Mouse (Mus musculus): ENCODE measurements around the gene Prickle3. TPM values are rescaled to one million over a fixed set of nuclear protein-coding genes. Genes with fewer than 3 reads are reported as not detected.

Gene Prickle3
- 0.89 and 1.4 TPM in 2 replicates for polyA plus RNA-seq (2014; fragmentation: Nextera tagmentation; extraction: Ambion mirVana)

DNA sequence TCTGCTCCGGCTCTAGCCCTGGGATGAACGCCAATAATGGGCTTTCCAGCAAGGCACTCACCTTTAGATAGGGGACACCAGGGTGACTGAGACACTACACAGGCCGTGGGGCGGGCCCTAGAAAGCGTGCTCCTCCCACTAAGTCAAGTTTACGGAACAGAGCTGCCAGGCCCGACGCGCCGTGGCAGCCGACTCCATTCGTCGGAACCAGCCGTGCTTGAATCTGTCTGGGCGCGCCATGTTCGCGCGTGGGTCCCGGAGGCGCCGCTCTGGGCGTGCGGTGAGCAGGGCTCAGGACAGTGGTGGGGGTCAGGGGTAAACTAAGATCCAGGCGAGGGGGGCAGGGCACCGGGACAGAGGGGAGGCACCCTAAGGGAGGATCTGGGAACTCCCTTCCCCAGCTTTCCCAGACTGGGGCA lies at the start of gene Prickle3:
Prickle3 (plus strand) TSS at position 40 of the 419 bp plus-strand sequence.
- H3K4me3 ChIP-seq (replicated peaks; ENCODE audit: low read depth, low read length): 0 out of 2 replicates have a peak within 1 kb of the TSS, but pooled peaks have one; percentile 7
- 0 out of 2 replicates have a peak, but pooled peaks cover under 1% of the 10 kb centered on the region for H3K36me3 ChIP-seq (ENCODE audit: control insufficient read depth, insufficient read depth, low read length)
- no peaks in the 10 kb centered on the region for H3K27me3 ChIP-seq (ENCODE audit: control insufficient read depth, insufficient read depth, low read length)
- H3K9me3 ChIP-seq (ENCODE audit: control insufficient read depth, low read length): no peaks in the 10 kb centered on the region
- no peak within 1 kb of the TSS for H3K27ac ChIP-seq (replicated peaks; ENCODE audit: low read depth, low read length)
- 15% methylated on average over 26 of the region's 26 CpGs for WGBS
- H3K4me2 ChIP-seq (ENCODE audit: low read length): peak within 1 kb of the TSS; percentile 40
- DNase-seq: no peak
- H3K9ac ChIP-seq (replicated peaks; ENCODE audit: low read length): no peak within 1 kb of the TSS
- H3K4me1 ChIP-seq (ENCODE audit: control insufficient read depth, insufficient read depth, low read length): 0 out of 2 replicates have a peak, but pooled peaks cover 4% of the 10 kb centered on the region
- ATAC-seq (ENCODE audit: low FRiP score, low TSS enrichment): no peak

DNA sequence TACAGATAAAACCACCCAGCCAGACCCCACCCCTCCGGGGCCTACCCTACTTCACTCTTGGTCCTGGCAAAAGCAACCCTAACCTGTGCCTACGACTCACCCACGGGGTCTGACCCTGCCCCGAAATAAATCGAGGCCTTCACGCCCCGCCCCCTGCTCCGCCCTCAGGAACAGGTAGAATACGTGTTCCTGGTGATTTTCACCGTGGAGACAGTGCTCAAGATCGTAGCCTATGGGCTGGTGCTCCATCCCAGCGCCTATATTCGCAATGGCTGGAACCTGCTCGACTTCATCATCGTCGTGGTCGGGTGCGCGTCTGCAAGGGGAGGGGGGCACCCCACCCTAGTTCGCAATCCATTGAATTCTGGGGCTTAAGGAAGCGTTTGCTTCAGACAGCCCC lies 47.0 kb upstream of the Prickle3 start:
- 19% methylated on average over 21 of the region's 21 CpGs for WGBS
- Histone ChIP-seq H3K4me2 (ENCODE audit: low read length) (peak overlapping the region; percentile 62), H3K4me1 (ENCODE audit: control insufficient read depth, insufficient read depth, low read length) (no peaks in the 10 kb centered on the region), H3K4me3 (replicated peaks; ENCODE audit: low read depth, low read length) (peak overlapping the region; percentile 38), H3K36me3 (ENCODE audit: control insufficient read depth, insufficient read depth, low read length) (no peaks in the 10 kb centered on the region), H3K27ac (replicated peaks; ENCODE audit: low read depth, low read length) (no peak overlapping the region), H3K9me3 (ENCODE audit: control insufficient read depth, low read length) (no peaks in the 10 kb centered on the region), H3K9ac (replicated peaks; ENCODE audit: low read length) (peak overlapping the region; percentile 61), H3K27me3 (ENCODE audit: control insufficient read depth, insufficient read depth, low read length) (no peaks in the 10 kb centered on the region)
- DNase-seq: peak; percentile 32
- ATAC-seq (ENCODE audit: low FRiP score, low TSS enrichment): no peak

DNA sequence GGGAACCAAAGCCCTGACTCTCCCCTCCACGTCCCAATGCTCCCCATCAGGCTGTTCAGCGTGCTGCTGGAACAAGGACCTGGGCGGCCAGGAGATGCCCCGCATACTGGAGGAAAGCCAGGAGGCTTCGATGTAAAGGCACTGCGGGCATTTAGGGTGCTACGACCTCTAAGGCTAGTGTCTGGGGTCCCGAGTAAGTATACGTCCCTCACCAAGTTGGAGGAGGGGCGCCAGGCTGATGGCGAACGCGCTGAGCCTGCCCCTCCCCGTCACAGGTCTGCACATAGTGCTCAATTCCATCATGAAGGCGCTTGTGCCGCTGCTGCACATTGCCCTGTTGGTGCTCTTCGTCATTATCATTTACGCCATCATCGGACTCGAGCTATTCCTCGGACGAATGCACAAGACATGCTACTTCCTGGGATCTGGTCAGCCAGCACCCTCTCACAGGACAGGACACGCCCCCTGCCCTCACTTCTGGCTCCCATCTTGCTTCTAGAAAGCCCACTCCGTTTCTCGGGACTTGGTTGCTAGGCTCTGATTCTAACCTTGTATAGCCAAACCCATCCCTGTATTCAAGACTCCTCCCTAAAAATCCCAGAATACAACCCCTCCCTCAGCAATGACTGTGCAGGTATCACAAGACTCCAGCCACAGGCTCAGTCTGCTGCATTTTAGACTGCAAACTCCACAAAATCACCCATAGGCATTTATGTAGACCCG lies 46.4 kb upstream of the Prickle3 start:
- Histone ChIP-seq H3K4me1 (ENCODE audit: control insufficient read depth, insufficient read depth, low read length) (no peaks in the 10 kb centered on the region), H3K9me3 (ENCODE audit: control insufficient read depth, low read length) (no peaks in the 10 kb centered on the region), H3K9ac (replicated peaks; ENCODE audit: low read length) (peak overlapping the region; percentile 61), H3K4me2 (ENCODE audit: low read length) (peak overlapping the region; percentile 62), H3K27me3 (ENCODE audit: control insufficient read depth, insufficient read depth, low read length) (no peaks in the 10 kb centered on the region), H3K27ac (replicated peaks; ENCODE audit: low read depth, low read length) (no peak overlapping the region), H3K36me3 (ENCODE audit: control insufficient read depth, insufficient read depth, low read length) (no peaks in the 10 kb centered on the region), H3K4me3 (replicated peaks; ENCODE audit: low read depth, low read length) (peak overlapping the region; percentile 38)
- WGBS: 21% methylated on average over 26 of the region's 26 CpGs
- peak; percentile 55 for DNase-seq
- ATAC-seq (ENCODE audit: low FRiP score, low TSS enrichment): peak; percentile 24

DNA sequence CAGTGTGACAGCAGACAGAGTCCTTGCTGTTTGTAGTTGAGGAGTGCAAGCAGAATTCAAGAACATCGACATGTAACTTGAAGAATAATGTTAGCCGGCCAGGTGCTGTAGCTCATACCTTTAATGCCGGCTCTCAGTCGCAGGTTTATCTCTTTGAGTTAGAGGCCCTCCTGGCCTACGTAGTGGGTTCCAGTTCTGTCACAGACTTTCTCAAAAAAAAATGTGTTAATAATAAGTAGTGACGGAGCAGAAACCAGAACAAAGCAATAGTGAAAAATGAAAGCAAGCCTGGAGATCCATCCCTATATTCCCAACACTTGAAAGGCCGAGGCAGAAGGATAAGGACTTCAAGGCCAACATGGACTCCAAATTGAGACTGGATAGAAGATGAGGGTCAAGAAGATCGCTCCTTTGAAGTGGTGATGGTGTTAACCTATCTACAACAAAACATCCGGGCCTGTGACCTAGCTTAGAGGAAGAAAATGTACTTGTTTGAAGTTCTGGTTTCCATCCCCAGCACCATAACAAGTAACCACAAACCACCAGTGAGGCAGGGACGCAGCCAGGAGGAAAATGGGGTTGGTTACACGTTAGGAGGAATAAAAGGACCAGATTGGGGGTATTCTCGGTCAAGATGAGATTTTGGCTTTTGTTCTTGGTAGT lies 39.0 kb upstream of the Prickle3 start:
- H3K4me2 ChIP-seq (ENCODE audit: low read length): no peak overlapping the region
- ATAC-seq (ENCODE audit: low FRiP score, low TSS enrichment) (no peak), DNase-seq (no peak)
- H3K27ac ChIP-seq (replicated peaks; ENCODE audit: low read depth, low read length): no peak overlapping the region
- H3K9ac ChIP-seq (replicated peaks; ENCODE audit: low read length): no peak overlapping the region
- no peaks in the 10 kb centered on the region for H3K36me3 ChIP-seq (ENCODE audit: control insufficient read depth, insufficient read depth, low read length)
- 81% methylated on average over 12 of the region's 12 CpGs for WGBS
- H3K9me3 ChIP-seq (ENCODE audit: control insufficient read depth, low read length): no peaks in the 10 kb centered on the region
- H3K4me1 ChIP-seq (ENCODE audit: control insufficient read depth, insufficient read depth, low read length): no peaks in the 10 kb centered on the region
- no peaks in the 10 kb centered on the region for H3K27me3 ChIP-seq (ENCODE audit: control insufficient read depth, insufficient read depth, low read length)
- H3K4me3 ChIP-seq (replicated peaks; ENCODE audit: low read depth, low read length): no peak overlapping the region

DNA sequence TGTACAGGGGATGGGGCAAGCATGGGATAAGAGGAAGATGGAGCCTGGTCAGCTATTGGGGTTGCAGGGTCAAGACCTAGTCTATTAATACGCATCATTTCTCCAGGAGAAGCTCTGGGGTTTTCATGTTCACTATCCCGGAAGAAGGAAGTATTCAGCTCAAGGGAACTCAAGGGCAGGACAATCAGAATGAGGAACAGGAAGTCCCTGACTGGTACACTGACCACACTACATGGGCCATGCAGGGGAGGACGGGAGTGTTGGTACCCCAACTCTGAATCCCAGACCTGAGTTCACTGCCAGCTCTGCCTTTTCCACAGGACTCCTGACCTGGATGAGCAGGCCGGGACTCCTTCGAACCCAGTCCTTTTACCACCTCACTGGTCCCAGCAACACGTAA lies 24.5 kb upstream of the Prickle3 start:
- Histone ChIP-seq H3K9me3 (ENCODE audit: control insufficient read depth, low read length) (no peaks in the 10 kb centered on the region), H3K4me2 (ENCODE audit: low read length) (no peak overlapping the region), H3K27me3 (ENCODE audit: control insufficient read depth, insufficient read depth, low read length) (no peaks in the 10 kb centered on the region), H3K9ac (replicated peaks; ENCODE audit: low read length) (no peak overlapping the region), H3K4me1 (ENCODE audit: control insufficient read depth, insufficient read depth, low read length) (no peaks in the 10 kb centered on the region), H3K4me3 (replicated peaks; ENCODE audit: low read depth, low read length) (no peak overlapping the region), H3K36me3 (ENCODE audit: control insufficient read depth, insufficient read depth, low read length) (no peaks in the 10 kb centered on the region), H3K27ac (replicated peaks; ENCODE audit: low read depth, low read length) (no peak overlapping the region)
- 84% methylated on average over 6 of the region's 6 CpGs for WGBS
- ATAC-seq (ENCODE audit: low FRiP score, low TSS enrichment) (no peak), DNase-seq (no peak)

DNA sequence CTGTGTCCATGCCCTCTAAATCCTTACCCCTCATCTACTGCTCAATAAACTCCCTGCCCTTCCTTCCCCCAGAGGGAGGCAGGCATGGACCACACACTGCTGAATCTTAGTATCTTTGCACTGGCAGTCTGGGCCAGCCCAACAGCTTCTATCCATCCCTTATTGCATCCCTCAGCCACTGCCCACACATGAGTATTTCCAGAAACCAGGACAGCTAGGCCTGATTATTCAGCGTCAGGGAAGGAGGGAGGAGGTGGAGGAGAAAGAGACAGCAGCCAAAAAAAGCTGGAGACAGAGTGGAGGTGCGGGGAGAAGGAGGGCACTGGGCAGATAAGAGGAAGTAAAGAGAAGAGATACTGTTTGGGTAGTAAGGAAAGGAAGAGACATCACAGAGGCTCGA lies 22.0 kb upstream of the Prickle3 start:
- no peaks in the 10 kb centered on the region for H3K27me3 ChIP-seq (ENCODE audit: control insufficient read depth, insufficient read depth, low read length)
- H3K4me1 ChIP-seq (ENCODE audit: control insufficient read depth, insufficient read depth, low read length): no peaks in the 10 kb centered on the region
- H3K9ac ChIP-seq (replicated peaks; ENCODE audit: low read length): no peak overlapping the region
- H3K9me3 ChIP-seq (ENCODE audit: control insufficient read depth, low read length): no peaks in the 10 kb centered on the region
- H3K4me2 ChIP-seq (ENCODE audit: low read length): no peak overlapping the region
- DNase-seq (no peak), ATAC-seq (ENCODE audit: low FRiP score, low TSS enrichment) (no peak)
- no peak overlapping the region for H3K27ac ChIP-seq (replicated peaks; ENCODE audit: low read depth, low read length)
- H3K4me3 ChIP-seq (replicated peaks; ENCODE audit: low read depth, low read length): no peak overlapping the region
- 78% methylated on average over 3 of the region's 3 CpGs for WGBS
- H3K36me3 ChIP-seq (ENCODE audit: control insufficient read depth, insufficient read depth, low read length): no peaks in the 10 kb centered on the region

DNA sequence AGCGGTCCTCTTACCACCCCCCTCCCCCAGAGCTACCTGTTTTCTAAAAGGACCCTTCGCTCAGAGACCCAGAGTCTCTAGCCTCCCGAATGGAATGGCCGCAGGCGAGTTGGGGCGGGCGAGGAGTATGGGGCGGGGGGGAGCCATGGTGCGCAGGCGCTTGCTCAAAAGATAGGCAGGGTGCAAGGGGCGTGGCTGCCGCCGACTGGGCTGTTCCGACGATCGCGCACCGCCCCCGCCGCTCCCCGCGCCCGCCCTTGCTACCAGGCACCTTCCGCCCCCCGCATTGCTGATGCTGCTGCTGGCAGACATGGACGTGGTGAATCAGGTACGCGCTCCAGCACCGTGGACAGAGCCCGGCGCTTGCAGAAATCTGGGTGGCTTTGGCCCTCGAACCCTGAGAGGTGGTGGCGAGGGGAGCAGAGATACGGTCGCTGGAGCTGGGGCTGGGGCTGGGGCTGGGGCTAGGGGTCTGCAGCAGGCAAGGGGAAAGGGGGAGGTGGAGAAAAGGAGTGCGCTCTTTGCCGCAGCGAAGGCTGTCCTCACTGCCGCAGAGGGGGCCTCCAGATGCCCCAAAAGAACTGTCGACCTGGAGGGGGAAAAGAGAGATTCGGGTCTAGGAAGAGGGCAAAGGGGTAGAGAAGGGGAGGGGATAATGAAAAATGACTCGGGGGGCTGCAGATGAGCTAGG lies 18.5 kb upstream of the Prickle3 start, which contains the start of gene Syp:
Syp (plus strand) TSS at position 71 of the 691 bp plus-strand sequence.
- ATAC-seq (ENCODE audit: low FRiP score, low TSS enrichment) (peak; percentile 88), DNase-seq (peak; percentile 90)
- no peaks in the 10 kb centered on the region for H3K4me1 ChIP-seq (ENCODE audit: control insufficient read depth, insufficient read depth, low read length)
- H3K4me2 ChIP-seq (ENCODE audit: low read length): peak within 1 kb of the TSS; percentile 62
- H3K9ac ChIP-seq (replicated peaks; ENCODE audit: low read length): peak within 1 kb of the TSS; percentile 69
- H3K4me3 ChIP-seq (replicated peaks; ENCODE audit: low read depth, low read length): peak within 1 kb of the TSS; percentile 55
- no peaks in the 10 kb centered on the region for H3K36me3 ChIP-seq (ENCODE audit: control insufficient read depth, insufficient read depth, low read length)
- H3K27ac ChIP-seq (replicated peaks; ENCODE audit: low read depth, low read length): peak within 1 kb of the TSS; percentile 80
- H3K9me3 ChIP-seq (ENCODE audit: control insufficient read depth, low read length): no peaks in the 10 kb centered on the region
- WGBS: 23% methylated on average over 41 of the region's 42 CpGs
- no peaks in the 10 kb centered on the region for H3K27me3 ChIP-seq (ENCODE audit: control insufficient read depth, insufficient read depth, low read length)

DNA sequence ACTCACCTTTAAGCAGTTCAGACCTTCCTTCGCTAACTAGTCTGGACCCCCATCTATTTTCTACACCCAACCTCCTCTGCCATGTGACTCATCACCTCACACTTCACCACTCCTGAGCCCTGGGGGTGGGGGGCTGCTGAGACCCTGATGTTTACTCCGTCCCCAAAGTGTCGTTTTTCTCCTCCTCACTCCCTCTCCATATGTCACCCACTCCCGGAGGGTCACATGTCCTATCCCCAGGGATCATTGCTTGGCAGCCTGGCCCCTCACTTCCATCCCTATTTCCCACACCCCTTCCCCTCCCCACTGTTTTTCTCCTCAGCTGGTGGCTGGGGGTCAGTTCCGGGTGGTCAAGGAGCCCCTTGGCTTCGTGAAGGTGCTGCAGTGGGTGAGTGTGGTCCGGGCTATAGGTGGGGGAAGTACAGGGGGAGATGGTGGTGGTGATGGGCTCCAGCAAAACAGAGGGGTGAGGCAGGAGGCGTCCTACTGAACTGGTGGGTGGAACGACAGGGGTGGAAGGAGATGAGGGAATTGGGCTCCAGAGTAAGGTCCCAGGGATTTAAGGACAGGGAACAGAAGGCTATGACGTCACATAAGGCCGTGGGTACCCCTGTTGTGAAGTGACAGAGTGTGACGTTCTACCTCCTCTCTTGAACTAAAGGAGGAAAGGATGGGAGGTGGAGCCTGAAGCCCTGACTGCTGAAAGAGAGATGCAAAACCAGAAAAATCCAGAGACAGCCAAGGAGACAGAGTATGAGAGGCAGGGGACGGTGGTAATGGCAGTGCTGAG lies 17.3 kb upstream of the Prickle3 start:
- Histone ChIP-seq H3K4me2 (ENCODE audit: low read length) (peak overlapping the region; percentile 62), H3K4me1 (ENCODE audit: control insufficient read depth, insufficient read depth, low read length) (no peaks in the 10 kb centered on the region), H3K9ac (replicated peaks; ENCODE audit: low read length) (peak overlapping the region; percentile 69), H3K9me3 (ENCODE audit: control insufficient read depth, low read length) (no peaks in the 10 kb centered on the region), H3K4me3 (replicated peaks; ENCODE audit: low read depth, low read length) (peak overlapping the region; percentile 55), H3K36me3 (ENCODE audit: control insufficient read depth, insufficient read depth, low read length) (peaks cover 6% of the 10 kb centered on the region; the same call in 1 of the 2 replicates), H3K27ac (replicated peaks; ENCODE audit: low read depth, low read length) (peak overlapping the region; percentile 80), H3K27me3 (ENCODE audit: control insufficient read depth, insufficient read depth, low read length) (no peaks in the 10 kb centered on the region)
- 28% methylated on average over 13 of the region's 13 CpGs for WGBS
- DNase-seq (peak; percentile 31), ATAC-seq (ENCODE audit: low FRiP score, low TSS enrichment) (no peak)

Measured in midbrain, embryonic 14.5 days (tissue).